Mouse (Mus musculus): ENCODE measurements around the gene Lrrk1. TPM values are rescaled to one million over a fixed set of nuclear protein-coding genes. Genes with fewer than 3 reads are reported as not detected.
A peak's percentile ranks its signal among the peaks of the same experiment; 100 is the strongest.

The Lrrk1 gene
- polyA plus RNA-seq, 1 experiment from 2014 or later: 5.8 TPM

DNA sequence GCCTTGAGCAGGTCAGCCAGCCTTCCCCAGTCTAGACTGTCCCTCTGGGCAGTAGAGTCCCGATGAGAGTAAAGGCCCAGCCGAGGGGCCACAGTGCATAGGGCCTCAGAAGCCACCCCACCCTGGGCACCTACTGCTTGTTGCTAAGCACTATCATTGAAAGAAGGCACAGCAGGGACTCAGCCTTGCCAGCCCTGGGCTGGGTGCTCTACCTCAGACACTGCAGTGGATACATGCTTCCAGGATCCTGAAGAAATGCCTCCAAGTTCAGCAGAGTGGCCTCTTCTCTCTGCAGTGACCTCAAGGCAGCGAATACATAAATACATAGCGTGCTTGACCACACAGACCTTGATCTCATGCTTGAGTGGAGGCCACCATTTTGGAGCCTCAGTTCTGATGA, 156.3 kb downstream of the Lrrk1 start:
- no peaks in the 10 kb centered on the region for H3K9me3 ChIP-seq (ENCODE audit: control insufficient read depth, low read length)
- no peaks in the 10 kb centered on the region for H3K27me3 ChIP-seq (ENCODE audit: control insufficient read depth, insufficient read depth, low read length)
- H3K4me2 ChIP-seq (ENCODE audit: low read depth, severe bottlenecking): no peak overlapping the region
- 84% methylated on average over 4 of the region's 4 CpGs for WGBS
- no peak overlapping the region for H3K4me3 ChIP-seq (ENCODE audit: low read depth, low read length)
- no peak for ATAC-seq (ENCODE audit: insufficient number of reproducible peaks, low FRiP score, low TSS enrichment, low read depth)
- H3K4me1 ChIP-seq (ENCODE audit: control insufficient read depth, insufficient read depth, low read length): peaks cover 23% of the 10 kb centered on the region
- DNase-seq (ENCODE audit: low spot score): no peak
- peak overlapping the region; percentile 94 for H3K27ac ChIP-seq (replicated peaks; ENCODE audit: low read depth, low read length)
- no peaks in the 10 kb centered on the region for H3K36me3 ChIP-seq (ENCODE audit: control insufficient read depth, insufficient read depth, low read length)
- H3K9ac ChIP-seq (ENCODE audit: low read length): no peak overlapping the region

DNA sequence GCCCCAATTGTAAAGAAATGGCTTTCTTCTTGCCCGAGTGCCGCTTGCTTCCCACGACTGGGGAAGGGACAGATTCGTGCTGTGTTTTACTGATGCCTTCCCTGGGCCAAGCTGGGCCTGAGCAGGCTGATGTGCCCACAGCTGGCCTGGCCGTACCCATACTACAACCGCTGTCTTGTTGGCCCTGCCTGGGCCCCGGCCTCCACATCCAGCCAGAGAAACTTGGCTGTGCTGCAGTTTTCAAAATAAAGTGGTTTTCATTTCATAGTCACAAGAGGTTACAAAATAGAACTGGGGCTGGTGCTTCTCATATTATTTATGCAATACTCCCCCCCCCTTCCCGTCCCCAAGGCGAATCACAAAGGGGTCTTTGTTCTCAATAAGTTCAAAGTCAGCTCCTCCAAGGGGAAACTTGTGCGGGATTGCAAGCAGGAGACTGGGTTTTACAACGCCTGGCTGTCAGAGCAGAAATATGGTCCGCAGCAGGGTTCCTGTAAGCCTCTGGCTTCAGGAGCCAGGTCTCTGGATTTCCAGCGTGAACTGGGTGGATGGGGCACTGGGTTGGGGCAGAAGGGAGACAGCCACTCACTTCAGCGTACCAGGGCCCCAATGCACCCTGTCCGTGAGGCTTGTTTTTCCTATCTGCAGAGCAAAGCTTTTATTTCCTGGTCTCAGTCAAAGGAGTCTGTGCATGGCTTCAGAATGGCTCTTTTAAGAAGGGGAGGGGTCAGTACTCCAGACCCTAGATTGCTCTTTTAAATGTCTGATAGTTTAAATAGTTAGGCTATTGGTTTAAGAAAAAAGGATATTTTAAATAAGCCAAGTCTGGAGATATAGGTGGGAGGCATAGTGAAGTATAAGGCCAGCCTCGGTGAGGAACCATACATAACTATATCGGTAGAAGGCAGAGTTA, 157.3 kb downstream of the Lrrk1 start:
- H3K9ac ChIP-seq (ENCODE audit: low read length): peak overlapping the region; percentile 37; the same call in 1 of the 2 replicates
- H3K9me3 ChIP-seq (ENCODE audit: control insufficient read depth, low read length): no peaks in the 10 kb centered on the region
- H3K36me3 ChIP-seq (ENCODE audit: control insufficient read depth, insufficient read depth, low read length): no peaks in the 10 kb centered on the region
- H3K4me1 ChIP-seq (ENCODE audit: control insufficient read depth, insufficient read depth, low read length): peaks cover 23% of the 10 kb centered on the region
- no peak overlapping the region for H3K4me3 ChIP-seq (ENCODE audit: low read depth, low read length)
- 35% methylated on average over 17 of the region's 17 CpGs for WGBS
- H3K27me3 ChIP-seq (ENCODE audit: control insufficient read depth, insufficient read depth, low read length): no peaks in the 10 kb centered on the region
- H3K27ac ChIP-seq (replicated peaks; ENCODE audit: low read depth, low read length): peak overlapping the region; percentile 94
- DNase-seq (ENCODE audit: low spot score) (peak; percentile 62), ATAC-seq (ENCODE audit: insufficient number of reproducible peaks, low FRiP score, low TSS enrichment, low read depth) (peak; percentile 72; the same call in 1 of the 2 replicates)
- H3K4me2 ChIP-seq (ENCODE audit: low read depth, severe bottlenecking): no peak overlapping the region

DNA sequence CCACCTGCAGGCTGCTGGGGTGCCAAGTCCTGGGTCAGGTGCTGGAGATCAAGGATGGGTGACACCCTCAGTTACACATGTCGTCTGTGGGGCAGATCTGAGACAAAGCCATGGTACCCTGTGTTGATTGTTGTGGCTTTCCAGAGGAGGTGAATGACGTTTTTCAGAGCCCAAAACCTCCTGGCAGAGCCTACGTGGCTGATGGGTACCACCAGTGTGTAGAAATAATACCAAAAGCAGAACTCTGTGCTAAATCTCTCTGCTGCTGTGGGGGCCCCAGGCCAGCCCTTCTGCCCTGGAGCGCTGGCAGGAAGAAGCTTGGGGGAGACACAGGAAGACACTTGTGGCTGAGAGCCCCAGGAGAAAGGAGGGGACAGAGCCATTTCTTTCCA, 157.9 kb downstream of the Lrrk1 start:
- DNase-seq (ENCODE audit: low spot score) (no peak), ATAC-seq (ENCODE audit: insufficient number of reproducible peaks, low FRiP score, low TSS enrichment, low read depth) (no peak)
- no peaks in the 10 kb centered on the region for H3K27me3 ChIP-seq (ENCODE audit: control insufficient read depth, insufficient read depth, low read length)
- no peaks in the 10 kb centered on the region for H3K9me3 ChIP-seq (ENCODE audit: control insufficient read depth, low read length)
- peaks cover 23% of the 10 kb centered on the region for H3K4me1 ChIP-seq (ENCODE audit: control insufficient read depth, insufficient read depth, low read length)
- H3K4me2 ChIP-seq (ENCODE audit: low read depth, severe bottlenecking): no peak overlapping the region
- H3K27ac ChIP-seq (replicated peaks; ENCODE audit: low read depth, low read length): peak overlapping the region; percentile 94
- no peak overlapping the region for H3K4me3 ChIP-seq (ENCODE audit: low read depth, low read length)
- peak overlapping the region; percentile 37 for H3K9ac ChIP-seq (ENCODE audit: low read length)
- WGBS: 70% methylated on average over 4 of the region's 4 CpGs
- H3K36me3 ChIP-seq (ENCODE audit: control insufficient read depth, insufficient read depth, low read length): no peaks in the 10 kb centered on the region

DNA sequence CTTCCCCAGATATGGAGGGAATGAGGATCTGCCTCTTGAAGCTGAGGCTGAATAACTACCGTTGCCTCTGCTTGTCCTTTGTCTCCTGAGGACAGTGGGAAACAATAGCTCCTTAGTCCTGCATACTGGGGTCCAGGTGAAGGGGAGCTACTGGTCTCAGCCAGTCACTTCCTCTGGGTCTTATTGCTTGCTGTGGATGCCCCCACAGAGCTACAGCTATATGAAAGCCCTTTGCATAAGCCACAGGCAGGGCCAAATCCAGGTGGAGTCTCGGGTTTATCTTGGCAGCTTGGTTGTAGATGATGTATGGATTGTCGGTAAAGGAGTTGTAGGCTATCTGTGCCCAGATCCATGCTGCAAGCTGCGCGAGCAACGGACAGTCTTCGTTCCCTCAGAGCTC, 158.7 kb downstream of the Lrrk1 start:
- DNase-seq (ENCODE audit: low spot score): no peak
- Histone ChIP-seq H3K9me3 (ENCODE audit: control insufficient read depth, low read length) (no peaks in the 10 kb centered on the region), H3K4me1 (ENCODE audit: control insufficient read depth, insufficient read depth, low read length) (peaks cover 23% of the 10 kb centered on the region), H3K27ac (replicated peaks; ENCODE audit: low read depth, low read length) (peak overlapping the region; percentile 94), H3K36me3 (ENCODE audit: control insufficient read depth, insufficient read depth, low read length) (no peaks in the 10 kb centered on the region), H3K4me2 (ENCODE audit: low read depth, severe bottlenecking) (no peak overlapping the region), H3K9ac (ENCODE audit: low read length) (peak overlapping the region; percentile 22; the same call in 1 of the 2 replicates), H3K27me3 (ENCODE audit: control insufficient read depth, insufficient read depth, low read length) (no peaks in the 10 kb centered on the region), H3K4me3 (ENCODE audit: low read depth, low read length) (no peak overlapping the region)
- WGBS: 77% methylated on average over 7 of the region's 7 CpGs
- ATAC-seq (ENCODE audit: insufficient number of reproducible peaks, low FRiP score, low TSS enrichment, low read depth): no peak

DNA sequence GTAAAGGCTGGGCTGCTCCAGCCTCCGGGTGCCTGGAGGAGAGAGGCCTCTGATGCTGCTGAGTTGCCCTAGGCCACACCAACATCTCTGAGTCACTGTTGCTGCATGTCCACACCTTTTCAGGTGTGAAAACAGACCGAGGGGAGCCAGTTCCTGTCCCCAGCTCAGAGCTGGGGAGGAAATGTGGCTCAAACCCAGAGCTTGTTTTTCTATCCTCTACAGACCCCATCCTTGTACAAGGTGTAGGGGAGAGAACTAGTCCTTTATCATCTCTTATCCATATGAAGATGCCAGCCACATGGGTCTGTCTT, 159.6 kb downstream of the Lrrk1 start:
- no peak overlapping the region for H3K9ac ChIP-seq (ENCODE audit: low read length)
- H3K4me2 ChIP-seq (ENCODE audit: low read depth, severe bottlenecking): no peak overlapping the region
- no peak overlapping the region for H3K4me3 ChIP-seq (ENCODE audit: low read depth, low read length)
- no peaks in the 10 kb centered on the region for H3K27me3 ChIP-seq (ENCODE audit: control insufficient read depth, insufficient read depth, low read length)
- WGBS: 63% methylated on average over 2 of the region's 2 CpGs
- H3K27ac ChIP-seq (replicated peaks; ENCODE audit: low read depth, low read length): no peak overlapping the region
- peaks cover 23% of the 10 kb centered on the region for H3K4me1 ChIP-seq (ENCODE audit: control insufficient read depth, insufficient read depth, low read length)
- H3K9me3 ChIP-seq (ENCODE audit: control insufficient read depth, low read length): no peaks in the 10 kb centered on the region
- no peaks in the 10 kb centered on the region for H3K36me3 ChIP-seq (ENCODE audit: control insufficient read depth, insufficient read depth, low read length)
- DNase-seq (ENCODE audit: low spot score) (no peak), ATAC-seq (ENCODE audit: insufficient number of reproducible peaks, low FRiP score, low TSS enrichment, low read depth) (no peak)

DNA sequence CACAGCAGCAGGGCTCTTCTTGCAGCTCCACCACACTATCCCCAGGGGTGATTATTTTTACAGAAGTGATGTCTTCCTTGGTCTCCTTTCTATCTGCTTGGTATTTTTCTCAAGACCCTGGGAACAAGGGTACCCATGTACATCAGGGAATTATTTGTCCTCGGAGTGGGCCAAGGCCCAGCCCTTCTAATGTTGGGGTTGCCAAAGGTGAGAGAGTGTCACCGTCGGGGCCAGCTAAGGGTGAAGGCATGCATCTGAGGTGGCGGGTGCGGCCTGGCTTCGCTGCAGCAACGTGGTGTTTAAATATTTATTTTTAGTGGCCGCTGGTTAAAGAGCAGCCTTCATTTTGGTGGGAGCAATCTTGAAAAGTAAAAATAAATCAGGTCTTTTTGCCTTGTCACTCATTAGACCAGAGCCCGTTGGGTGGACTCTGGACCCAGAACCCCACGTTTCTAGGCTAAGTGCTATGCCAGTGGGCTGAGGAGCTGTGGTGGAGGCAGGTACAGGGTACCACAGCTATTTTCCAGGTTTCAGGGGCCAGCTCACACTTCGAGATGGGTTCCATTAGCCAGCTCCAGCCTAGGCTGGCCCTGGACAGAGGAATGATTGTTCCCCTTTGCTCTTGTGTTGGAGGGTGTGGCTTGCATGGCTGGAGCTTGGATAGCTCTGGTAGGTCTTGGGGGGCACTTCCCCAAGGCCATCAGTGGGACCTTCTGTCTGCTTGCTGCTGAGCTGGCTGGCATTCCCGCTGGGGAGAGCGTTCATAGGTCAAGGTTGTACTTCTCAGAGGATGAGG, 160.1 kb downstream of the Lrrk1 start:
- Histone ChIP-seq H3K9me3 (ENCODE audit: control insufficient read depth, low read length) (no peaks in the 10 kb centered on the region), H3K4me3 (ENCODE audit: low read depth, low read length) (no peak overlapping the region), H3K4me2 (ENCODE audit: low read depth, severe bottlenecking) (no peak overlapping the region), H3K4me1 (ENCODE audit: control insufficient read depth, insufficient read depth, low read length) (peaks cover 19% of the 10 kb centered on the region), H3K36me3 (ENCODE audit: control insufficient read depth, insufficient read depth, low read length) (no peaks in the 10 kb centered on the region), H3K27me3 (ENCODE audit: control insufficient read depth, insufficient read depth, low read length) (no peaks in the 10 kb centered on the region), H3K27ac (replicated peaks; ENCODE audit: low read depth, low read length) (no peak overlapping the region), H3K9ac (ENCODE audit: low read length) (no peak overlapping the region)
- DNase-seq (ENCODE audit: low spot score) (no peak), ATAC-seq (ENCODE audit: insufficient number of reproducible peaks, low FRiP score, low TSS enrichment, low read depth) (no peak)
- WGBS: 86% methylated on average over 13 of the region's 13 CpGs

DNA sequence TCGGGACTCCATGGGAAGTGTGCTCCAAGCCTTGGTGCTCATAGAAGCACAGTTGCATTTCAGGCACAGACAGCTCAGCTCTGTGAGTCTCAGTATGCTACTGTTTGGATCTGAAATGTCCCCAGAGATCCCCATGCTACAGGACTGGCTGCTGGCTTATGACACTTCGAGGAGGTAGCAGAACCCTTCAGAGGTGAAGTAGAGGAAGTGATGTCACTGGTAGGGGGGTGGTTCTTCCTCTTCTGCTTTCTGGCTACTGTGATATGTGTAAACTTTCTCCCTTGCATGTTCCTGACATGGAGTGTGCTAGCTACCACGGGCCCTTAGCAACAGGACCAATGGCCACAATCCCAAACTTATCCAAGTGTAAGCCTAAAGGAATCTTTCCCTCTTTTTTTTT, 162.3 kb downstream of the Lrrk1 start:
- Histone ChIP-seq H3K9me3 (ENCODE audit: control insufficient read depth, low read length) (no peaks in the 10 kb centered on the region), H3K36me3 (ENCODE audit: control insufficient read depth, insufficient read depth, low read length) (no peaks in the 10 kb centered on the region), H3K4me2 (ENCODE audit: low read depth, severe bottlenecking) (no peak overlapping the region), H3K4me3 (ENCODE audit: low read depth, low read length) (no peak overlapping the region), H3K27me3 (ENCODE audit: control insufficient read depth, insufficient read depth, low read length) (no peaks in the 10 kb centered on the region), H3K9ac (ENCODE audit: low read length) (no peak overlapping the region), H3K4me1 (ENCODE audit: control insufficient read depth, insufficient read depth, low read length) (peaks cover 21% of the 10 kb centered on the region), H3K27ac (replicated peaks; ENCODE audit: low read depth, low read length) (no peak overlapping the region)
- WGBS: 85% methylated on average over 3 of the region's 3 CpGs
- no peak for DNase-seq (ENCODE audit: low spot score)
- ATAC-seq (ENCODE audit: insufficient number of reproducible peaks, low FRiP score, low TSS enrichment, low read depth): no peak

DNA sequence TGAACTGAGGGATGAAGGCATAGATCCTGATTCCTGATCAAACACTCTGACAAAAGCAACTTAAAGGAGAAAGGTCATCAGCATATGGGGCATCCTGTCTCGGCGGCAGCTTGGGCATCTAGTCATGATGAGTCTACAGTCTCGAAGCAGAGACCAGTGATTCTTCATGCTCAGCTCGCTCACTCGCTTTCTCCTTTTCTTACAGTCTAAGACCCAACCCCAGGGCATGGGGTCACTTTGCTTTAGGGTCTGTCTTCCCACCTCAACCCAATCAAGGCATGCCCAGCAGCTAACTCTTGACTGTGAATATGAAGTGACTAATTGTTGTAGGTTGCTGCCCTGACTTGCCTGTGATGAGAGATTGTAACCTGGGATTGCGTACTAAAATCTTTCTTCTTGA, 163.6 kb downstream of the Lrrk1 start:
- Histone ChIP-seq H3K9me3 (ENCODE audit: control insufficient read depth, low read length) (no peaks in the 10 kb centered on the region), H3K4me1 (ENCODE audit: control insufficient read depth, insufficient read depth, low read length) (peaks cover 10% of the 10 kb centered on the region), H3K9ac (ENCODE audit: low read length) (no peak overlapping the region), H3K36me3 (ENCODE audit: control insufficient read depth, insufficient read depth, low read length) (no peaks in the 10 kb centered on the region), H3K4me3 (ENCODE audit: low read depth, low read length) (no peak overlapping the region), H3K27ac (replicated peaks; ENCODE audit: low read depth, low read length) (no peak overlapping the region), H3K27me3 (ENCODE audit: control insufficient read depth, insufficient read depth, low read length) (no peaks in the 10 kb centered on the region), H3K4me2 (ENCODE audit: low read depth, severe bottlenecking) (no peak overlapping the region)
- DNase-seq (ENCODE audit: low spot score) (no peak), ATAC-seq (ENCODE audit: insufficient number of reproducible peaks, low FRiP score, low TSS enrichment, low read depth) (no peak)
- WGBS: 93% methylated on average over 6 of the region's 6 CpGs
